Mouse (Mus musculus) kidney, postnatal 4 days (tissue): Measurements from ENCODE around the gene Slc22a23.

Source experiments
- DNase-seq, 2 experiments: peaks; one replicate each; pipeline ENCODE4 v3.0.0; 2021; ENCODE audit warnings: mixed read lengths in 2 of 2

Gene Slc22a23

DNA sequence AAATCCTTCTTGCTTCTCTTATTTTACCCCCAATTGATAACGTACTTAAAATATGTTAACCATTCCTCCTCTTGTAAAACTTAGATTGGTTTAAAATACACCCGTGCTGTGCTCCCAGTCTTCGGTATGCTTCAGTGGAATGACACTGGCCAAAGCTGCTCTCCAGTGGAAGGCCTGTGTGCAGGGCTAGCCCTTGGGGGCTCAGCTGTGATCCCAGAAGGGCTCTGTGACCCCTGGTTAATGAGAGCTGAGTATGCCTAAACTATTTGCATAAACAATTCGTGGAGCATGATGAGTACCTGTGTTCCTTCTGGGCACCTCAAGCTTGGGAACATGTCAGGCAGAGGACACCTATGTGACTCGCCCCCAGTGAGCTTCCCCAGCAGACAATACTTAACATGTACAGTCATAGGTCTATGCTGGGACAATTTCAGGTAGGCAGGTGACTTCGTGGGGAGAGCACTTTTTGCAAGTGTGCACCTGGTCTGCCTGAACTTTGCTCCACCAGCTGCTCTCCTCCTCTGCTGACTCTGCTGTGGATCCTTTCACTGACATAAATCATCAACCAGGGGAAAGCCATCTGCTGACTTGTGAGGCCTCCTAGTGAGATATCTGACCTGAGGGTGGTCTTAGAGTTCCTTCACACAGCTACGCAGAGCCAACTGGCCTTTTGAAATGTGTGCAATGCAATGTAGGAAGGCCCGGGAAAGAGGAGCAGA lies 77.9 kb downstream of the Slc22a23 start:
- peak in 1 of 2 experiments; percentile 39 for DNase-seq

DNA sequence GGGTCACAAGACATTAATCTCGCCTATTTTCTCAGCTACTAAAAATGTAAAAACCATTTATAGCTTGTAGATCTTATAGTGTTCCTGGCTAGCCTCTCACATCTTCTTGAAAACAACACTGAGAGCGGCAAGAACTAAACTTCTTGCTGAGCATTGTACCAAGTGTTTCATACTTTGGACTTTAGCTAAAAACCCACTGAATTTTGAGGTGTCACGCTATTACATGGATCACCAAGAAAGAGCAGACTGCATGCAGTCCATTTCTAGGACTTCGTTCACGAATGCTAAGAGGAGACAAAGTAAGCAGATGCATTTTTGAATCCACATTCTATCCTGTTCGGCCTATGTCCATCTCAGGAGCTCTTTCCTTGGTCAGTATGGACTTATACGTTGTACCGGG lies 78.9 kb downstream of the Slc22a23 start:
- DNase-seq, result no peak

DNA sequence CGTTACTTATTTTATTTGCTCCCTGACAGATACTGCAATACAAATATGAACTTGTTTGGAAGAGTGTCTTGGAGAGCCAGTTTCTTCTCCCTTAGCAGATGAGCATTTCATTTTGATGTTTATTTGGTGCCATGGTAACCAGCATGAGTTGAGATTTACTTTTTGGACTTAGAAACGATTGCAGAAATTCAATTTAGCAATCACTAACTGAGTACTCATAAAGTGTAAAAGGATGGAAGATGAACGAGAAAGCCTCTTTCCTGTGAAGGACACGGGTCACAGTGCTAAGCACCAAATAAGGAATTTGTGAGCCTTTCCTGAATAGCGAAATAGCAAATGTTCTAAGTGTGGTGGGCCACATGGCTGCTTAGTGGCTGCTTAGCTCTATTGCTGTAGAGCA lies 79.4 kb downstream of the Slc22a23 start:
- DNase-seq, result no peak

GRCm38 (mm10) chr13:34265022-34265565 lies 79.9 kb downstream of the Slc22a23 start:
- DNase-seq, result no peak

DNA sequence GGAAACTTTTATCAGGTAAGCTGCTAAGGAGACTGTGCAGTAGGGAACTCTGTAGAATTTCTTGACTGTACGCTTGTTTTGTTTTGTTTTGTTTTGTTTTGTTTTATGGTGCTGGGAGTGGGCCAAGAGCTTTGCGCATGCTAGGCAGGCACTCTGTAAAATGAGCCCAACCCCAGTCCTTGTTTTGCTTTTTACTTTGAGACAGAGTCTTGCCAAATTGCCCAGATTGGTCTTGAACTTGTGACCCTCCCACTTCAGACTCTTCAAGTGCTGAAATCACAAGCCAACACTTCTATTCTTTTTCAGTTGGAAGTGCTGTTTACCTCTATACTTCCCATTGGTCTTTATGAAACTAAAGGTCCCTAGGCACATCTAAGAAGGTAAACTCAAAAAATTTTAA lies 80.5 kb downstream of the Slc22a23 start:
- peak in 1 of 2 experiments; percentile 27 for DNase-seq

DNA sequence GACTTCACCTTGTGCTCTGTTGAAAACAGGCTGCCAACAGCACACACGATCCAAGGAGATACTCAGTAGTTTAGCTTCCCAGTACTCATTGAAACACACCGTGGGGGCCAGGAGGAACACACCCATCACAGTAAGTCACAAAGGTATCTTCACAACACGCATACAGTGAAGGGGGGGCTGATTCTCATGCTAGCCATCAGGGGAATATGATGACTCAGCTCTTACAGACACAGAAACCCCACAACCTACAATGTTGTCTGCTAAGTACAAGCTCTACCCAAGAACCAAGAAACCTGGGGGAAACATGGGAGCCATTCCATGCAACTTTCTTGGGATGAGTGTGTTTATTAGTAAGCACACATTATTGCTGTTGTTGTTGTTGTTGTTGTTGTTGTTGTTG lies 86.2 kb downstream of the Slc22a23 start:
- DNase-seq, result no peak

GRCm38 (mm10) chr13:34257177-34257576 lies 87.8 kb downstream of the Slc22a23 start:
- no peak for DNase-seq

GRCm38 (mm10) chr13:34256676-34257075 lies 88.3 kb downstream of the Slc22a23 start:
- DNase-seq, result peak in 1 of 2 experiments; percentile 38

DNA sequence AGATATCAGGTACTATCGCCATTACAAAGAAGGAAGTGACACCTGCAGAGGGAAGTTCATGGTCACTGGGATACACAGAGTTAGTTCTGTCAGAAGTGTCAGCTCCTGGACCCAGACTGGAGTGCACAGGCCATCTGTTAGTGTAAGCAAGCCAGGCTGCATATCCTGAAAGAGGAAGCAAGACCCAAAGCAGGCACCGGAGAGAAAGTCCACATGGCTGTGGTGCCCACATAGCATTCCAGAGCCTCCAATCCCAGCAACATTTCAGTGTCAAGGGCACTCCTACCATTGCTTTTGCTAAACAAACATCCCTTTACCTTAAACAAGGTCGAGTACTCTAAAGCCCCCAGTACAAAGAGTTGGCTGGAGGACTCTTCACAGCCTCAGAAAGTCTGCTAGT lies 89.7 kb downstream of the Slc22a23 start:
- no peak for DNase-seq

GRCm38 (mm10) chr13:34254691-34255090 lies 90.3 kb downstream of the Slc22a23 start:
- DNase-seq, result peak; percentile 33 to 62

DNA sequence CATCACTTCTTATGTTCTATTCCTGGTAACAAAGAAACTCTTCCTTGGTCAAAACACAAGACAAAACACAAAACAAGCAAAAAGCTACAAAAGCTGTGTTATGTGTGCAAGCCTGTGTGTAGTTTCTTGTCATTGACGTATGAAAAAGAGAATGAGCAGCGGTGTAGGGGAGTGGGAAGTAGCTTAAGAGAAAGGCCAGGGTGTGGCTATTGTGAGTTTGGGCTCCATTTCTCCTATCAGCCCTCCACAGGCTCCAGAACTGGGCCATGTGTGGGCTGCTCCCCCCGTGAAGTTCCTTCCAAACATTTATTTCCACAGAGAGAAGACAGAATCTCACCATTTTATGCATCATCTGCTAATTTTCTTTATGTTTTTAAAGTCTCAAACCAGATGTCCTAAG lies 91.2 kb downstream of the Slc22a23 start:
- DNase-seq, result no peak

DNA sequence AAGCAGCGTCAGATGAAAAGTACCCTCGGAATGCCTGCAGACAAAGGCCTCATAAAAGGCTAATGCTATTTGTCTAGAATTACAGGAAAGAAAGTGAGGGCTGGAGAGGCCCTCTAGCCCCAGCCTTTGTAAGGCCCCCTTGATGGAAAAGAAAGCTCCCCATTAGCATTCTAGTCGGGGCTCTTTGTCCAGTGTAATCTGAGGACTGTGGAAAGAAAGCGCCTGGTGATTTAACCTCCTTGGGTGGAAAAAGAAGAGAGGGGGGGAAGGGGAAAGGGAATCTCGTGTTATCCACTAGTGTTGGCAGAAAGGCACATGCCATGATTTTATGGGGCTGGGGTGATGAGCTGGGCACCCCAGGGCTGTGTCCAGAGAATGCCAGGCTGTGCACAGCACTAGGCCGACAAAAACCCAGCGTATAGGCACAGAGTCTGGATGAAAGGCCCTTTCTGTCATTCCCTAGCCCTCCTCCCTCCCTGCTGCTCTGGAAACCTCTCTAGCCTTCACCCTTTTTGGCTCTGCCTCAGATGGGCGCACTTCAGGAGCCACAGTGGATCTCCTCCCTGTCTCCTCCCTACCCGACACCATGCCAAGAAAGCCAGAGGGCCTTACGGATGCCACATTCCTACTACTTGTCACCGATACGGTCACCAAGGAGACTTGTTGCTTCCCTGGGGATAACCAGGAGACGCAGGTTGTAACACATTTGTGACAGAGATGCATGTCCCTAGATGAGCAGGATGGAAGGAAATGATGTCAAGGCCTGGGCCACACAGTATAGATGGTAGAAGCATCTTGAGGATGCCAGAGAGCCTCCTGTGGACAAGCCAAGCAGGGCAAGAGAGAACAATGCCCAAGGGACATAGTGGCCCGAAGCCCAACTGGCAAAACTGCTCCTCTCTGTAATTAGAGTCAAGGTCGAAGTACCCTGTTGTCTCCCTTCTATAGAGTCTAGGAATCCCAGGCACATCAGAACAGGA lies 95.8 kb downstream of the Slc22a23 start:
- no peak for DNase-seq

DNA sequence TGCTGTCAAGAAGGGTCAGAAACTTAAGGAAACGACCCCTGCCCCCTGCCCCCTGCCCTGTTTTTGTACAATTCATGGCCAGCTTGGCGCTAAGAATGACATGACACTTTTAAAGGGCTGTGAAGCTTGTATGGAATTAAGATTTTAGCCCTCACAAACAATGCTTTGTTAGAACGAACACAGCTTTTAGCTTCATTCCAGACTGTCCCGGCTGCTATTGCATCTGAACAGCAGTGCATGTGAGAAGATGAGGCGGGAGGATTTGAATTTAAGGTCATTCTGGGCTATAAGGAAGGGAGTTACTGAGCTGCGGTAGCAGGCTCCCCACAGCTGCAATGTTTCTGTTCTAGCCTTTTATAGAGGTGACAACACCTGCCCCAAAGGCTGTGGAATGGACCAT lies 96.9 kb downstream of the Slc22a23 start:
- DNase-seq, result no peak

DNA sequence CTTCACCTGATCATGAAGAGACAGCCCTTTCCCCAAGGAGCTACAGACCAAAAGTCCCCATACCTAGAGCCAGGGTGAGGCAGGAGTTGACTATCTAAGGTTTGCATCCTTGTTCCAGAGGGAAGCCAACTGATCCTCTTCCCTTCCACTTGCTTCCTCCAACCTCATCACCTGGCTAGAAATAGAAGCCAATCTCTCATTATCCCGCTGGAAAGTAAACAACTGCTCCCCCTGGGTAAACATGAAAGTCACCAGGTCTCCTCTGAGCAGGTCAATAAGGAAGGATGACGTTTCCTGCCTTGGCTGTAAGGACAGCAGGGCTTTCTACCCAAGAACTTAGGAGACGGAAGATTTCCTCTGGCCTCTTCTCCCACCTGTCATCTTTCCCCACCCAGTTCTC lies 98.2 kb downstream of the Slc22a23 start:
- no peak for DNase-seq

DNA sequence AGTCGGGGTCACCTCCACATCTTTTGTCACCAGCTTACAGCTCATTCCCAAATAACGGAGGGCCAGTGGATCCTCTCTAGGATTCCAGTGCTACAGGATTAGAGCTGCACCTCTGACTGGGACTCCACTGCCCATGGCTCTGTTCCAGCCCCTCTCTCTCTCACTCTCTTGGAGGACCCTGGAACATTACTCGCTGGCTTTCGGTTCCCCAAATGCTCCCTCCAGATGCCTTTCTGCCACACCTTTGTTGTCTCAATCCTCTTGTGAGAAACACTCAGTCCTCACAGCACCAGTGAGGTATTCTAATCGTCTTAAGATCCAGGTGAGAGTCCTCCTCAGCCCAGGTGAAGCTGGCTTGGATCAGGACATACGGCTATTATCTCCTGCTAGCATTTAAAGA lies 99.8 kb downstream of the Slc22a23 start:
- DNase-seq, result no peak

- no peak for DNase-seq
These were observed 100.8 kb downstream of the Slc22a23 start for GRCm38 (mm10) chr13:34244186-34244585.

DNA sequence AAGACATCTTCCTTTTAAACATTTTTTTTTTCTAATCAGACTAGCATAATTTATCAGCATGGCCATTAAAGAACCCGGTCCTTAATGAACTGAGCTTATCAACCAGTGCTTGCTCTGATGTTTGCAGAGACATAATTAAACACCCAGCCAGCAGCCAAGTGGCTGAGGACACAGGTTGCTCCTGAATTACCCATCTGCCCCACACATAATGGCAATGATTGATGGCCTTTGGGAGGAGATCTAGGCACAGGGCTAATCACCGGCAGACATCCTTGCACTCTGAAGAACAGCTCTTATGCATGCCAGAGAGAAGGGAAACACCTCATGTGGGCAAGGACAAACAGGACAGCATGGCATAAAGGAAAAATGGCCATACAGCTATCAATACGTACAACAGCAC lies 102.8 kb downstream of the Slc22a23 start:
- no peak for DNase-seq

DNA sequence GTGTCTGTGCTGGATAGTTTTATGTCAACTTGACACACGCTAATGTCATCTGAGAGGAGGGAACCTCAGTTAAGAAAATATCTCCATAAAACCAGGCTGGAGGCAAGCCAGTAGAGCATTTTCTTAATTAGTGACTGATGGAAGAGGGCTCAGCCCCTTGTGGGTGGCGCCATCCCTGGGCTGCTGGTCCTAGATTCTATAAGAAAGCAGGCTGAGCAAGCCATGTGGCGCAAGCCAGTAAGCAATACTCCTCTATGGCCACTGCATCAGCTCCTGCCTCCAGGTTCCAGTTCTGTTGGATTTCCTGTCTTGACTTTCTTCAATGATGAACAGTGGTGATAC lies 104.9 kb downstream of the Slc22a23 start:
- peak; percentile 58 to 73 for DNase-seq

DNA sequence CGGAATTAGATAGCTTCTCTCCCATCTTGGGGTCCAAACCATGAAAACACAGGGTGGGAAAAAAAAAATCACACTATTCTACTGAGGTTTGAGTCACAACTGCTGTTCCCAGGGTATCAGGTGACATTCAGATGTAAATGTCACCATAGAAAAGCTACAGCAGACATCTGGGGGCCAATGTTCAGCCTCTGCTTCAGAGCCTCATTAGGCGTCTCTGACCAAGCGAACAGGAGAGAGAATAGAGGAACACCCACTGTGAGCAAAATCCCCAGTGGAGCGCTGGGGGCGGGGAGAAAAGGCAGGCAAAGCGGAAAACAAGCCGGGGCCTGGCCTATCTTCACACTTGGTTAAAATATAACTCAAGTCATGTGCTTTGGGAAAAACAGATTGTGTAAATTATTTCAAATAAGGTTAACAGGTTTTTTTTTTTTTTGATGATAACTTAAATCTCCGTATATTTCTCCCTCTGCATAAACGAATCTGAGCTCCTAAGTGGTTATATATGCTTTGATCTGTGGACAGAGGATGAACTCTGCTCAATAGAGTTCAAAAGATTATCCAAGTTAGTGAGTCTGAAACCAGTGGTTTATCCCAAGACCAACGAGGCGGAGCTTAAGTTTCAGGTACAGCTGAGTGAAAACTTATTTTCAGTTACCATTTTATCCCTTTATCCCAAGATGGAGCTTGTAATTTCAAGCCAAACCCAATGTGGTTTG lies 105.5 kb downstream of the Slc22a23 start:
- peak; percentile 68 to 79 for DNase-seq

GRCm38 (mm10) chr13:34238646-34239290 lies 106.2 kb downstream of the Slc22a23 start:
- DNase-seq, result peak in 1 of 2 experiments; percentile 20

DNA sequence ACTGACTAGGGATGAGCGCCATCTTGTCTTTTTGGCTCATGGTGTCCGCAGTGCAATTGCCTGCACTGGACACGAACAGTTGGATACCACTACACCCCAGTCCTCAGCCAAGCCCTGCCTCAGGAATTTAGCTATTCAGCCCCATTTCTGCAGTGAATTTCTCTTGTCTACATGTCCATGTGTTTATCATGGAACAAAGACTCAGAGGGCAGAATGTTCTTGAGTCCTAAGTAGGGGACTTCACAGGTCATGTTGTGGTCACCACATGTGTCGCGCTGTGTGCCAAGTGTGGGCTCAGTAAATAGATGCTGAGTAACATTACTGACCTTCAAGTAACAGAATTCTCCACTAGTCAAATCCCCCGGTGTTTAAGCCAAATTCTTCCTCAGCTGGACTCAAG lies 109.9 kb downstream of the Slc22a23 start:
- DNase-seq, result no peak

DNA sequence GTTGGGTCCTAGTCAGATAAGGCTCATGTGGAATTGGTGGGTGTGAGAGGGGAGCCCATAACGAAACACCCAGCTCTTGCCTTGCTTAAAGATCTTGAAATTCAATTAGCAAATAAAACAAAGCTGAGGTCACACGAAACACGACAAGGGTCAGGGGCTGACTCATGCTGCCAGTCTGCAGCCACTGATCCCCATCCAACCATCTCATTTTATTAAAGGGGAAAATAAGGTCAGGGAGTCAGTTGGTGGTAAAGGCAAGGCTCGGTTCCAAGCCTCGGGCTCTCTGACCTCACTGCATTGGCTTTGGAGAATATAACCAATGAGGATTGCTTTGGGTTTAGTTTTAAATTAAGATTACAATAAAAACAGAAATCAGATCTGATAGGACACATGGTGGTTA lies 110.5 kb downstream of the Slc22a23 start:
- no peak for DNase-seq

GRCm38 (mm10) chr13:34232992-34233391 lies 112.0 kb downstream of the Slc22a23 start:
- no peak for DNase-seq
